In the genomic region with DNA sequence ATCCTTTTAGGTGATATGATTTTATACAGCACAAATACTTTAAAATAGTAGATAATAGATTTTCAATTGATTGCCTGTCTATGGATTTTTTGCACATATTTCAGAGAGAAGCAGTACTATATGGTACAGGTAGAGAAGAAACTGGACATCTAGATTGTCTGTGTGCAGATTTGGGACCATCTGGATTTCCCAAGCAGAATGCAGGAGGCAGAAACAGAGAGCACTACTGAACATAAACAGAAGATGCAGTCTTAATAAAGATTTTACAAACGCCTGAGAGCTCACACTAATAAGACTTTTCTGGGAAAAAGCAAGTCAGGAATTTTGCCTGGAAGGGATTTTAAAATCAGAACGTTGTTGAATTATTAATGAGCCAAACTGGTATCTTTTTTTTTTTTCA, we compare ENCODE assay signal across 16 mouse cellular contexts.
"Had no signal": no experiment of that assay in that cellular context is flagged by ENCODE, and none has a peak within 500 bp of the region (broad histone marks: within the 10 kb centered on the region; RNA-seq: fewer than 3 reads in every experiment).

No protein-coding gene starts in this region.

- H3K4me1 ChIP-seq: kidney, embryonic 15.5 days; liver, embryonic 13.5 days had no signal

- DNase-seq: kidney, adult 11 months; kidney, adult 8-10 months; kidney, postnatal 10 days; kidney, postnatal 36 days; layer of hippocampus, postnatal 36 days; liver, embryonic 13.5 days; lung, adult 2 months; lung, postnatal 14 days; lung, postnatal 4 days; thymus, adult 18-20 months; thymus, postnatal 14 days; thymus, postnatal 4 days had no signal

- H3K4me3 ChIP-seq: kidney, embryonic 15.5 days; left cerebral cortex, adult 2 months; liver, embryonic 13.5 days; myocyte; neural tube, embryonic 13.5 days had no signal

- H3K27me3 ChIP-seq: kidney, embryonic 15.5 days; liver, embryonic 13.5 days; neural tube, embryonic 13.5 days had no signal

- H3K27ac ChIP-seq: kidney, embryonic 15.5 days; left cerebral cortex, adult 2 months; liver, embryonic 13.5 days; neural tube, embryonic 13.5 days had no signal

- H3K4me2 ChIP-seq: kidney, embryonic 15.5 days; liver, embryonic 13.5 days; neural tube, embryonic 13.5 days had no signal

- H3K9me3 ChIP-seq: kidney, embryonic 15.5 days; liver, embryonic 13.5 days; neural tube, embryonic 13.5 days had no signal

- H3K9ac ChIP-seq: kidney, embryonic 15.5 days; liver, embryonic 13.5 days; neural tube, embryonic 13.5 days had no signal

- H3K36me3 ChIP-seq: kidney, embryonic 15.5 days; liver, embryonic 13.5 days; neural tube, embryonic 13.5 days had no signal
